Mouse (Mus musculus) stomach, adult 2 months (tissue): ENCODE data around the gene Pex11b. TPM values are rescaled to one million over a fixed set of nuclear protein-coding genes. Genes with fewer than 3 reads are reported as not detected.

Source experiments
- polyA plus RNA-seq: library from polyadenylated mRNA; depleted of rRNA; stranded (reverse); fragments of >200 nt; gene quantifications from 2 replicates; pipeline ENCODE4 v1.2.3, GENCODE M21; 2012; rRNA removed

Gene Pex11b
- polyA plus RNA-seq: 7.7 and 11.7 TPM in 2 replicates

DNA sequence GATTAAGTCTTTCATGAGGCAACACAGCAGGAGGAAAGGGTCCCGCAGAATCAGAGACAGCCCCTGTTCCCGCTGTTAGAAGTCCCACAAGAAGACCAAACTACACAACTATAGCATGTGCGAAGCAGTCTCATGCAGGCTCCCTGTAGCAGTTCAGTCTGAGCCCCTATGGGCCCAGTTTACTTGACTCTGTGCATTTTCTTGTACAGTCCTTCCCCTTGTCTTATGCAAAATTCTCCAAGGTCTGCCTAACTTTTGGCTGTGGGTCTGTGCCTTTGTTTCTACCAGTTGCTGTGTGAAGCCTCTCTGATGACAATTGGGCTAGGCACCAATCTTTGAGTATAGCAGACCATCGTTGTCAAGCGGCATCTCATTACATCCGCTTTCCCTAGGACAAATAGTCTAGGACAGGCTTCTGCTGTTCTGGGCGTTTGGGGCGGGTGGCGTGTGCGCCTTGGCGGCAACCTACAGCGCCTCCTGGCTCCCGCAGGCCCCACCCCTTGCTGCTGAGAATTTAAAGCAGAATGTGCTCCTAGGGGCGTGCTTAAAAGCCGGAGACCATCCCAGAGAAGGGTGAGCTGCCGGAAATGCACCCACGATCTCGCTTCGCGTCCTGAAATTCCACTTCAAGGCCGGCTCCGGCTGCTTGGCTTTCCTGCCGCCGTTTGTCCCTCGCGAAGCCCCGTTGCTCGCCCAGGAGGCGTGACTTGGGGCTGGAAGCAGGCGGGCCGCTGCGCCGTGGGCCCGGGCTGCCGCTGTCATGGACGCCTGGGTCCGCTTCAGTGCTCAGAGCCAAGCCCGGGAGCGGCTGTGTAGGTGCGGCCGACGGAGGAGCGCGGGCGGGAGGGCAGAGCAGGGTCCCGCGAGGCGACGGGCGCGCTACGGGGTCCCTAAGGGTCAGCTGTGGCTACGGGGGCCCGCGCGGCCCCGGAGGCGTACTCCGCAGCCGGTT is at the start of gene Pex11b, which contains the start of gene Gm42957:
Gene Pex11b (plus strand): TSS at position 449 of the 952 bp plus-strand sequence.
Gene Gm42957 (plus strand): TSS at position 547 of the 952 bp plus-strand sequence.

DNA sequence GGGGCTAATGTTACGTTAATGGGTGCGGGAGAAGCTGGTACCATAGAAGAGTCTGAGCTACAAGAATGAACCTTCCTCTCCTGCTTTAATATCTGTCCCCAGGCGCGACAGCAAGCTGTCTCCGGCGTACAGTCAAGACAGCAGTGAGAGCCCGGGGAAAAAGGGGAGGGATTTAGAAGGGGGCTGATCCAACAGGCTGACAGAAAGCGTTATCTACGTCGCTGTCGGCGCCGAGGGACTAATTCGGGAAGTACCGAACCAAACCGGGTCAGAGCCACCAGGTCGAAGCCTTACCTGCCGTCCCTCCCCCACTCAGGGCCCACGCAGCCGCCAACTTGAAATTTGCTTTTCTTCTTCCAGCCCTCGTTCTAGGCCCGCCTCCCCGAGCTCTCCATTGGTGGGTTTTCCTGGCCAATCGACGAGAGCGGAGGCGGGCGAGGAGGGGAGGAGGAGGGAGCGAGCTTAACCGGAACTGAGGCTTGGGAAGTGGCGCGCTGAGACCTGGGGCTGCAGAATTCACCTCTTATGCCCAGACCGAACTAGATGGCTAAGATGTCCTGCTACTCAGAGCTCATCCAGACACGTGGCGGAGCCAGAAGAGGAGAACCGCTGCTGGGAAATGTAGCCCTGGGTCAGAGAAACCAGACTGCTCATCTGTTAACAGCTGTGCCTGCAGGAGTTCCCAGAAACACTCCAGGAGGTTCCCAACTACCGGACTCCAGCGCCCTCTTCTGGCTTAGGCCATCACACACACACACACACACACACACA is 41.2 kb upstream of the Pex11b start, which contains the start of gene Polr3gl:
Gene Polr3gl (minus strand): TSS at position 392 of the 771 bp plus-strand sequence.

DNA sequence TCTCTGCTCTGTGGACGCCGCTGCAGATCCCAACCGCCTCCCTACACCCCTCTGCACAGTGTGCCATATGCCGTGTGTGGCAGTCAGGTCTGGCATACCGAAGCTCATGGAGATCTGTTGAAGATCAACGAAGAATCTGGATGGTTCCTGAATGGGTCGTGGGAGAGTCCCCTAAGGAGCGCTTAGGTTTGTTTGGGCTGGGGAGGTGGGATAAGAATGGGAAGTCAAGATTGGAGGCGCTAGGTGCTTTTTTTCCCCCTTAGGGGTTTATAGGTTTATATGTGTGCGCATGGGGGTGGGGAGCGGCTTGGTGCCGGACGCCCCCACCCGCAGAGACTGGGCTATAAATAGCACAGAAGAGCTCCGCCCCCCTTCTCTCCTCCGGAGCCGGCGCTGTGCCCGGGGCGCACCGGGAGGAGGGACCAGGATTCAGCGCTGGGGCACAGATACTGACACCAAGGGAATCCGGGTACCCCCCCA is 38.9 kb upstream of the Pex11b start, which contains the start of gene Ankrd34a:
Gene Ankrd34a (plus strand): TSS at position 409 of the 480 bp plus-strand sequence.

DNA sequence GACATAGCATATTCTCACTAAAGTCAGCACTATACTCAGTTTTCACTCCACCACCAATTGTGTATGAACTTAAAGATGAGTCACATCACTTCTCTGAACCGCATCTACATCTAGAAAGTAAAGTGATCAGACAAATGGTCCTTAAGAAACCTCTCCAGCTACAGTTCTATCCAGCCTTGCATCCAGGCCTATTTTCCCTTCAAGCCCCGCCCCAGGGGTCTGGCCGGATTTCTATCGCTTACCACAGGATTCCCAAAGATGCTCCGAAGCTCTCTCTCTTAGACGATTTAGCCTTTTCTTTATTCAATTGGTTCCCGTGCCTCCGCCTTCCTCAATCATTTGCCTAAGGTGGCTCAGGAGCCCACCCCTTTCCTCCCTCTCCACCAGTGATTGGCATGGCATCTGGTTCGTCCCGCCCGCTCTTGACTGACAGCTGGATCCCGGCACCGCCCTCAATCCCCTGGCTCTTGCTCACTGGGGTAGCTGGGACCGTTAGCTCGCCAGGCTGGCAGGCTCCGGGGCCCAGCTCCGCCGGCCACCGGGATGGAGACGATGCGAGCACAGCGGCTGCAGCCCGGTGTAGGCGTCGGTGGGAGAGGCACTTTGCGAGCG is 34.4 kb upstream of the Pex11b start, which contains the start of gene Lix1l:
Gene Lix1l (plus strand): TSS at position 511 of the 612 bp plus-strand sequence.

DNA sequence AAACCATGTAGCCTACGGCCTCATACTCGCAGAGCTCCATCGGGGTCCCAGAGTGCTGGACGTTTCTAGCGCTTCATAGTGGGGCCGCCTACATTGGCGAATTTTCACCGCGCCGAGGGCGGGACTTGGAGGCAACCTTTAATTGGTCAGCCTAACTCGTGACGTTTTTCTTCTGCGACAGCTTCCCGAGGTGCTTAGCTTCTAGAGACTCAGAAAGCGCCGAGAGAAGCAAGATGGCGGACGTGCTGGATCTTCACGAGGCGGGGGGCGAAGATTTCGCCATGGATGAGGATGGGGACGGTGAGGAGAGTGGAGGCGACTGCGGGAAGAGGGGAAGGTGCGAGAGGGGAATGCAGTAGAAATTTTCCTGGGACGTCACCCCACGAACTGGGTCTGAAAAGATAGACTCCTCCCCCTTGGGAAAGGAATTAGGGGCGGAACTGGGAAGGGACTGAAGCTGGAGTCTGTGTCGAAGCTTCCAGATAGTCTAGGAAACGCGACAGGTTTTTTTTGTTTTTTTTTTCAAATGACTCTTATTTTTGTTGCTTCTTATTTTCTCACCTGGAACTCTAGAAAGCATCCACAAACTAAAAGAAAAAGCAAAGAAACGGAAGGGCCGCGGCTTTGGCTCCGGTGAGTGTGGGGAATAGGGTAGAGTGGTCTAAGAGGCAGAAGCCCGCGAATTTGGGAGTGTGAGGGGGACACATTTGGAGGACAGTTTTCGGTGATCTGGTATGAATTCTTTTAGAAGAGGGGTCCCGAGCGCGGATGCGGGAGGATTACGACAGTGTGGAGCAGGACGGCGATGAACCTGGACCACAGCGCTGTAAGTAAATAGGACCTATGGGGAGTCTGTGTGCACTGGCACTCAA is 5.2 kb upstream of the Pex11b start, which contains the start of gene Rbm8a:
Gene Rbm8a (plus strand): TSS at position 205 of the 872 bp plus-strand sequence.

DNA sequence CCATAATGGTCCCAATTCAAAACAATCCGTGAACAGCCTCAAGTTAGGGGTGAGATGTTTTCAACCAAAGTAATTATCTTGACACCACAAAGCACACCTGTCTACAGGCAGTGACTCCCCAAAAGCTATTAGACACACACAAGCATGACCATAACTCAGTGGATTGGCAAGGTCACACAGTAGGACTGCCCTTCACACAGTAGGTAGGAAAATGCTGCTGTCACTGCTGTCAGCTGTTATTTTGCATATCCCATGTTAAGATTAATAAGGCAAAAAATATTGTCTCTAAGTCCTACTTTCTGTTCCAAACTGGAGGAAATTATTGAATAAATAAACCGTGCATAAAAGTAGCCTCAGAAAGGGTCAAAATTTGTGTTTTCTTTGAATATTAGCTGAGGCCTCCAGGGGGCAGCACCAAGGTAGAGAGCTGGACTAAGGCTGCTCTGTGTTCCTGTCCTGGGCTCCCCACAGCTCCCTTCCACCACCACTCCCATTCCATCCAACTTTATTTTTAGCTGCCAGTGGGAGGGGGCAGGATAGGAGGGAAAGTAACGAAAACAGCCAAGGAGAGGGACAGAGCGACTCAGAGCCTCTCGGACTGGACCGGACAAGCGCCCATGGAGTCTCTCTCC is 10.0 kb downstream of the Pex11b start, which contains the start of gene Itga10:
Gene Itga10 (plus strand): TSS at position 567 of the 632 bp plus-strand sequence.

GRCm38 (mm10) chr3:96669727-96670468 is 34.7 kb downstream of the Pex11b start, which contains the start of gene Ankrd35:
TSS of gene Ankrd35 (plus strand) at chr3:96670131.

Other genes with a start within 250 kb of the Pex11b start
- gene BC107364, start 183.1 kb upstream of the Pex11b start, polyA plus RNA-seq: 0.11 and 0.22 TPM in 2 replicates
- 5.6 and 7.5 TPM in 2 replicates for gene Hfe2, start 110.2 kb upstream of the Pex11b start, polyA plus RNA-seq
- gene Txnip, start 77.4 kb upstream of the Pex11b start, polyA plus RNA-seq: 353 and 474 TPM in 2 replicates
- 0.48 TPM in 1 of 2 replicates, not detected in the other for gene Gm16253, start 58.4 kb upstream of the Pex11b start, polyA plus RNA-seq
- gene Polr3gl, start 41.2 kb upstream of the Pex11b start, polyA plus RNA-seq: 4.2 and 4.9 TPM in 2 replicates
- gene Ankrd34a, start 38.7 kb upstream of the Pex11b start, polyA plus RNA-seq: 0.85 and 1.1 TPM in 2 replicates
- 4.0 and 6.1 TPM in 2 replicates for gene Lix1l, start 34.2 kb upstream of the Pex11b start, polyA plus RNA-seq
- 0.35 and 0.47 TPM in 2 replicates for gene Rbm8a, start 5.4 kb upstream of the Pex11b start, polyA plus RNA-seq
- 0.04 TPM in 1 of 2 replicates, not detected in the other for gene Gm42957, start 98 bp downstream of the Pex11b start, polyA plus RNA-seq
- 0.46 and 1.5 TPM in 2 replicates for gene Itga10, start 10.2 kb downstream of the Pex11b start, polyA plus RNA-seq
- 2.9 and 3.7 TPM in 2 replicates for gene Ankrd35, start 34.8 kb downstream of the Pex11b start, polyA plus RNA-seq
- gene Pias3, start 61.0 kb downstream of the Pex11b start, polyA plus RNA-seq: 20.9 and 23.0 TPM in 2 replicates
- gene Nudt17, start 73.2 kb downstream of the Pex11b start, polyA plus RNA-seq: 4.9 and 6.6 TPM in 2 replicates
- gene Polr3c, start 92.3 kb downstream of the Pex11b start, polyA plus RNA-seq: 7.7 and 8.8 TPM in 2 replicates
- 3.2 and 3.8 TPM in 2 replicates for gene Rnf115, start 92.3 kb downstream of the Pex11b start, polyA plus RNA-seq
- not detected in 2 replicates for gene Pdzk1, start 193.9 kb downstream of the Pex11b start, polyA plus RNA-seq
- gene Cd160, start 194.0 kb downstream of the Pex11b start, polyA plus RNA-seq: 0.11 TPM in 1 of 2 replicates, not detected in the other